Mouse (Mus musculus) neural tube, embryonic 13.5 days (tissue): ENCODE measurements around the gene Tctn1. TPM values are rescaled to one million over a fixed set of nuclear protein-coding genes. Genes with fewer than 3 reads are reported as not detected.
A peak's percentile ranks its signal among the peaks of the same experiment; 100 is the strongest.

ENCODE experiments used
- ATAC-seq: fragments of 200-750 bp; cut with Nextera tagmentation; 2 replicates; pipeline ENCODE4 v1.8.0; 2017; ENCODE audit warnings: low read depth, mild to moderate bottlenecking, moderate TSS enrichment, moderate library complexity
- H3K27ac ChIP-seq: fragments of 300-500 bp; sonication (generic); replicated peaks from 2 replicates; pipeline ENCODE4 v1.5.1; 2015; ENCODE audit warnings: moderate library complexity, mild to moderate bottlenecking, inconsistent platforms
- H3K27me3 ChIP-seq: fragments of 300-500 bp; sonication (generic); 2 replicates; pipeline ENCODE4 v1.6.1; 2015; ENCODE audit warnings: mild to moderate bottlenecking, inconsistent platforms
- H3K36me3 ChIP-seq: fragments of 300-500 bp; sonication (generic); 2 replicates; pipeline ENCODE4 v1.6.1; 2015; ENCODE audit warnings: mild to moderate bottlenecking, inconsistent platforms
- H3K4me1 ChIP-seq: fragments of 300-500 bp; sonication (generic); replicated peaks from 2 replicates; pipeline ENCODE4 v1.6.1; 2015; ENCODE audit warnings: inconsistent platforms
- H3K4me2 ChIP-seq: fragments of 300-500 bp; sonication (generic); 2 replicates; pipeline ENCODE4 v1.6.1; 2015; ENCODE audit warnings: inconsistent platforms, mild to moderate bottlenecking, moderate library complexity
- H3K4me3 ChIP-seq: fragments of 300-500 bp; sonication (generic); 2 replicates; pipeline ENCODE4 v1.5.1; 2015; ENCODE audit warnings: mild to moderate bottlenecking, inconsistent platforms
- H3K9ac ChIP-seq: fragments of 300-500 bp; sonication (generic); 2 replicates; pipeline ENCODE4 v1.6.1; 2015; ENCODE audit warnings: moderate library complexity, mild to moderate bottlenecking, inconsistent platforms
- H3K9me3 ChIP-seq: fragments of 300-500 bp; sonication (generic); 2 replicates; pipeline ENCODE4 v1.6.1; 2016; ENCODE audit warnings: inconsistent platforms
- WGBS: fragments of 180-500 bp; shearing (Covaris S2); methylation state at CpG from one replicate; pipeline ENCODE4 v1.1.7; 2015; 5-methylcytosine and 5-hydroxymethylcytosine counted together
- polyA plus RNA-seq: library from polyadenylated mRNA; unstranded; fragments of >200 nt; fragmentation: Nextera tagmentation; extraction: Ambion mirVana; gene quantifications from 2 replicates; pipeline ENCODE4 v1.2.1, GENCODE M21; 2015

Tctn1 gene
- 4.1 and 4.8 TPM in 2 replicates for polyA plus RNA-seq

DNA sequence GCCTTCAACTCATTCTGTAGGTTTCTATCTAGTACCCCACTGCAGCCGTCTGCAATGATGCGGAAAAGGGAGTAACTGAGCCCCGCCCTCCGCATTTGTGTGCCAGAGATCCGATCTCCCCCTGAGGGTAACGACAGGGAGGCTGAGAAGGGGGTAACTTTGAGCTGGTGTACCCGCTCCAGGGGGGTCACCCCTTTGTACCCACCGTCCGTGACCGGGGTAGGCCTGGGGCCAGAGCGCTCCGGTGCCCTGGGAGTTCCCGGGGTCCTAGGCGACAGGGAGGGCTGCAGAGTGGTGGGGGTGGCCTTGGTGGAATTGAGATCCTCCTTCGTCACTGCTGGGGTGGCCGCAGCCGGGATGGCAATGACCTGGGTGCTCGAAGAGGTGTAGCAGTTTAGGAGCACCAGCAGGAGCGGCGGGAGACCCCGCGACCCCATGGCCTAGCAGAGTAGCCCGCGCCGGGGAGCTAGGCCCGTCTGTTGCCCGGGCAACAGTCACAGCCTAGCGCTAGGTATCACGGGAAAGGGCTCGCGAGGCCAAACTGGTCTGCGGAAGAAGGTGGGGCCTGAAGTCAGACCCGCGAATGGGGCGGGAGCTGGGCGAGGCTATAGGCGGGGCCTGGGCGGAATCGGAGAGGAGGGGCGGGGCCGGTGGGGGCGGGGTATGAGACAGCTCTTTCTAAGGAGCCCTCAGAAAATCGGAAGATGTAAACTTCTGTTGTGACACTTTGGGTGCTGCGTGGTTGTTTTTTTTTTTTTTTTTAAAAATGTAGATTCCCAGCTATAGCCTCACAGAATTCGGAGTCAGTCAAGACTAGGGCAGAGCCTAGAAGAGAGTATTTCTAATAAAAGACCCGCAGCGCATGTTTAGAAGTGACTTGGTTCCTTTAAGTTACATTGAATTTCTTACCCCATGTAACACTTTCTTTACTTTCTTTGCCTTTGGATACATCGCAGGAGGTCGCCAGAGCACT is at the start of gene Tctn1:
Gene Tctn1 (minus strand): TSS at position 528 of the 973 bp plus-strand sequence.
- H3K9ac ChIP-seq, result peak within 1 kb of the TSS; percentile 92
- peak within 1 kb of the TSS; percentile 74 for H3K27ac ChIP-seq
- H3K27me3 ChIP-seq, result no peaks in the 10 kb centered on the region
- H3K4me3 ChIP-seq, result peak within 1 kb of the TSS; percentile 87
- peak within 1 kb of the TSS; percentile 77 for H3K4me2 ChIP-seq
- peaks cover 15% of the 10 kb centered on the region for H3K36me3 ChIP-seq
- 2% methylated on average over 49 of the region's 49 CpGs for WGBS
- peaks cover 35% of the 10 kb centered on the region for H3K4me1 ChIP-seq
- no peaks in the 10 kb centered on the region for H3K9me3 ChIP-seq
- peak; percentile 99 for ATAC-seq

DNA sequence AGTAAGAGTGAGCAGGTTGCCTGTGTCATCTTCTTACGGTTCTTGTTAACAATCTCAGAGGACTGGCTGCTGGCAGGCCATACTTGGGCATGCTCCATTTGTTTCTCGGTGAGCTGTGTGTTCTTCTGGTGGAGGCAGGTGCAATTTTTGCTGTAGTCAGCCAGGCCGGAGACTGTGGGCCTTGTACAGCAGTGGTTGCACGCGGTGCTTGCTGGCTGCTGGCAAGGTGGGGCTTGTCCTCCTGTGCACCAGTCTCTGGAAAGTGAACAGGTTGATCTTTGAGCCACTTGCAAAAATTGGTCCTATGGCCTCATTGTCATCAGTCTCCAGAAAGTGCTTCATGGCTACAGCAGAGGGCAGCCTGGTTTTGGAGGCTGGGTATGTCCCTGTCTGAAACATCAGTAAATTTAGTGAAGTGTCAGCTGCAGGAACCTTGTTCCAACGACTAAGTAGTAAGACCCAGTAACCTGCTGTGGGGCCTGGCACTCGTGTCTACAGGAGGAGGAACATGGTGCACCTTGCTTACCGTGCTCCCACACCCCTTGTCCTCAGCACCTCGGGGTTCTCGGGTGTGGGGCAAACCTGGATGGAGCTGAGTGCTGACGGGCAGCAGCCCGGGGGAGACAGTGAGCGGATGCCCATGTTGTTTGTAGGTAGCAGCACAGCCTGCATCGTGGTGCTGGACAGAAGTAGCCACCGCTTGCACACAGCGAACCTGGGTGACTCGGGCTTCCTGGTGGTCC is 48.9 kb upstream of the Tctn1 start:
- Histone ChIP-seq H3K9ac (no peak overlapping the region), H3K27me3 (no peaks in the 10 kb centered on the region), H3K4me1 (peaks cover 5% of the 10 kb centered on the region; the same call in 1 of the 2 replicates), H3K9me3 (no peaks in the 10 kb centered on the region), H3K36me3 (peaks cover 70% of the 10 kb centered on the region), H3K4me3 (no peak overlapping the region), H3K27ac (no peak overlapping the region), H3K4me2 (no peak overlapping the region)
- no peak for ATAC-seq
- 91% methylated on average over 17 of the region's 17 CpGs for WGBS

DNA sequence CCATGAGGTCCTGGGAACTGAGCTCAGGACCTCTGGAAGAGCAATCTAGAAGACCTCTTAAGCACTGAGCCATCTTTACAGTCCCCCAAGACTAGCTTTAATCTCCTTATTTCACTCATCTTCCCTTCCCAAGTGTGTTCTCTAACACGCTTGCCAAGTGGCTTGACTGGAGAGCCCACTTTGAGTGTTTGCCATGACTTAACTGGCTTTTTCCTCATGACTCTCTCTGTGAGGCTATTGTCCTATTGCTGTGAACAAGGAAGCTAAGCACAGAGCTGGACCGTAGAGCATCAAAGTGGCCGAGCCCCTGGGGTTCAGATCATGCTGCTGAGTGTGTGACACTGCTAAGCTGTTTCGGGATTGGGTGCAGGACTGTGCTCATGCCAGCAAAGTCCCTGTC is 48.1 kb upstream of the Tctn1 start:
- Histone ChIP-seq H3K36me3 (peaks cover 70% of the 10 kb centered on the region), H3K4me1 (peaks cover 5% of the 10 kb centered on the region; the same call in 1 of the 2 replicates)
- ATAC-seq, result no peak

DNA sequence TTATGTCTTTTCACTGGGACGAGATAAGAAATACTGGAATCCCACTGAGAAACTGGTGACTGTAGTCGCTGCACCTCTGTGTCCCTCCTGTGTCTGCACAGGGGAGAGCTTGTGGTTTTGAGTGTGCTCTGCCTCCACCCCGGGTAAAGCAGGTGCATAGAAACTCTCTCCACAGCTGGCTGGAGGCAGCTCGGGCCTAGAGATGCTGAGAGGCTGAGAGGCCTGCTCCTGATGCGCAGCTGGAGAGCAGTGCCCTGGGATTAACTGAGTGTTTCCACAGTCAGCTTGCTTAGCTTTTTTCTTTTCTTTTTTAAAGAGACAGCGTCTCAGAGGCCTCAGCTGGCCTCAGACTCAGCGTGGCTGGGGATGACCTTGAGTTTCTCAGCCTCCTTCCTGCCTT is 47.4 kb upstream of the Tctn1 start:
- Histone ChIP-seq H3K27me3 (no peaks in the 10 kb centered on the region), H3K4me2 (no peak overlapping the region), H3K4me3 (no peak overlapping the region), H3K27ac (no peak overlapping the region), H3K4me1 (peaks cover 5% of the 10 kb centered on the region; the same call in 1 of the 2 replicates), H3K9ac (no peak overlapping the region), H3K36me3 (peaks cover 65% of the 10 kb centered on the region), H3K9me3 (no peaks in the 10 kb centered on the region)
- 72% methylated on average over 7 of the region's 7 CpGs for WGBS
- ATAC-seq, result no peak

More for the DNA sequence above, 48.1 kb upstream of the Tctn1 start:
- H3K27ac ChIP-seq, result no peak overlapping the region
- H3K27me3 ChIP-seq, result no peaks in the 10 kb centered on the region
- H3K4me2 ChIP-seq, result no peak overlapping the region
- no peak overlapping the region for H3K9ac ChIP-seq
- no peak overlapping the region for H3K4me3 ChIP-seq
- WGBS, result 86% methylated on average over 4 of the region's 4 CpGs
- H3K9me3 ChIP-seq, result no peaks in the 10 kb centered on the region

DNA sequence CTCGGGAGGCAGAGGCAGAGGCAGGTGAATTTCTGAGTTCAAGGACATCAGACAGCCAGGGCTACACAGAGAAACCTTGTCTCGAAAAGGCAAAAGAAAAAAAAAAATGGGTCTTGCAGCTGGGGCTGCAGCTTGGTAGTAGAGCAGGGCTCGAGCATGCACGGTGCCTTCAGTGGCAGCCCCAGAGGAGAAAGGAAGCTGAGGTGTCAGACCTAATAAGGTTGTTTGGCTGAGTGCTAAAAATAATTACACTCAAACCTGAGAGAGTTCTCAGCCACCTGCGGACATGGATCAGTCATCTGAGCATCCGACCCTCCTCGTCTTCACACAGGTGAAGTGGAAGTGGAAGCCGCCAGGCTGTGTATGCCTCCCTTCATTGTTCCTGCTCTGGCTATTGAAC is 46.4 kb upstream of the Tctn1 start:
- no peaks in the 10 kb centered on the region for H3K9me3 ChIP-seq
- H3K4me1 ChIP-seq, result peaks cover 5% of the 10 kb centered on the region; the same call in 1 of the 2 replicates
- H3K36me3 ChIP-seq, result peaks cover 63% of the 10 kb centered on the region
- no peak for ATAC-seq
- H3K4me2 ChIP-seq, result no peak overlapping the region
- H3K9ac ChIP-seq, result no peak overlapping the region
- no peak overlapping the region for H3K4me3 ChIP-seq
- WGBS, result 86% methylated on average over 8 of the region's 8 CpGs
- no peak overlapping the region for H3K27ac ChIP-seq
- no peaks in the 10 kb centered on the region for H3K27me3 ChIP-seq

DNA sequence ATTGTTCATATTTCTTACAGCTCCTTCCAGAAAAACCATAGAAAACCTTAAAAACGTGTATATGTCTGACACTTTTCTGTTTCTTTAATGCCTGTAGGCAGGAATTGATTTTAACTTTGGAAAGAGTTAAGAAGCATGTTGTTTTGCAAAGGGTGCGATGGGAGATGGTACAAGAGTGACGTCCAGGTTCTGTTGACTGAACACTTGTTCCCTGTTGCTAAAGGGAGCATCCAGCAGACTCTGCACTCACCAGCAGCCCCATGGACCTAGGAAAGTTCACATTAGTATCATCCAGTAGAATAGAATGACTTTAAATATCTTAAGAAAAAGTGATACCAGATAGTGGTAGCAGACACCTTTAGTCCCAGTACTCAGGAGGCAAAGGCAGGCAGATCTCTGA is 42.3 kb upstream of the Tctn1 start:
- ATAC-seq, result no peak

DNA sequence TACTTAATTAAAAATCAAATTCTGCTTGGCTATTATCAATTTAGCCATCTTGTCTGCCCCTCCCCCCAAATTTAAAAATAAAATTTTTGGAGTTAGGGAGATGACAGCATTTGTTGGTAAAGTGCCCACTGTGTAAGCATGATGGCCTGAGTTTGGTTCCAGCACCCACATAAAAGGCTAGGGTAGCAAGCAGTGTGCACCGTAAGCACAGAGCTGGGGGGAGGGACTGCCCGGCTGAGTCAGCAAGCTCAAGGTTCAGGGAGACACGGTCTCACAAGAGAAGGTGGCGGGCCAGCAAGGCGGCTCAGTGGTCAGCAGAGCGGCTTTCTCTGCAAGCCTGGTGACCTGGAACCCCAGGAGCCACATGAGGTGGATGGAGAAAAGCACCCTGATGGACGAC is 41.2 kb upstream of the Tctn1 start:
- WGBS, result 89% methylated on average over 7 of the region's 7 CpGs
- Histone ChIP-seq H3K4me3 (no peak overlapping the region), H3K27me3 (no peaks in the 10 kb centered on the region), H3K4me2 (no peak overlapping the region), H3K9me3 (no peaks in the 10 kb centered on the region), H3K36me3 (peaks cover 18% of the 10 kb centered on the region), H3K27ac (no peak overlapping the region), H3K9ac (no peak overlapping the region), H3K4me1 (peaks cover 29% of the 10 kb centered on the region)
- ATAC-seq, result no peak

More for the DNA sequence above, 42.3 kb upstream of the Tctn1 start:
- no peaks in the 10 kb centered on the region for H3K27me3 ChIP-seq
- no peaks in the 10 kb centered on the region for H3K9me3 ChIP-seq
- H3K4me1 ChIP-seq, result peaks cover 28% of the 10 kb centered on the region
- H3K36me3 ChIP-seq, result peaks cover 28% of the 10 kb centered on the region
- 89% methylated on average over 3 of the region's 3 CpGs for WGBS
- H3K9ac ChIP-seq, result no peak overlapping the region
- H3K4me3 ChIP-seq, result no peak overlapping the region
- H3K4me2 ChIP-seq, result no peak overlapping the region
- H3K27ac ChIP-seq, result no peak overlapping the region

DNA sequence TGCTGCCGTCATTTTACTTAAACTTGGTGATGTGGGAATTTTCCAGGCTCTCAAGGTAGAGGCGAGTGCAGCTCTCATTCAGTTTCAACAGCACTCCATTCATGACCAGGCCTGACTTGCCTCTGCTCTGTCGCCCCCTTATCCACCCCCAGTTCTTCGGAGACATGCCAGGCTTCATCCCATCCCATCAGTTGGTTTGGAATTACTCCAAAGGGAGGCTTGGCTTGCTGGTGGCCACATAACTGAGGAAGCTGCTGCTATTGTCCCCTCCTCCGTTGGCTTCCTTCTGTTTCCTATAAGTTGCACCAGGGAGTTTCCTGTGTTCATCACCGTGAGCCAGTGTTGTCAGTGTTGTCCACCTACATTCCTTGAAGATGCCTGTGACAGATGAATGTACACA is 40.3 kb upstream of the Tctn1 start:
- 82% methylated on average over 6 of the region's 6 CpGs for WGBS
- Histone ChIP-seq H3K4me3 (no peak overlapping the region), H3K36me3 (peaks cover 15% of the 10 kb centered on the region), H3K27ac (no peak overlapping the region), H3K27me3 (no peaks in the 10 kb centered on the region), H3K4me1 (peaks cover 36% of the 10 kb centered on the region), H3K9ac (no peak overlapping the region), H3K9me3 (no peaks in the 10 kb centered on the region), H3K4me2 (no peak overlapping the region)
- ATAC-seq, result no peak

DNA sequence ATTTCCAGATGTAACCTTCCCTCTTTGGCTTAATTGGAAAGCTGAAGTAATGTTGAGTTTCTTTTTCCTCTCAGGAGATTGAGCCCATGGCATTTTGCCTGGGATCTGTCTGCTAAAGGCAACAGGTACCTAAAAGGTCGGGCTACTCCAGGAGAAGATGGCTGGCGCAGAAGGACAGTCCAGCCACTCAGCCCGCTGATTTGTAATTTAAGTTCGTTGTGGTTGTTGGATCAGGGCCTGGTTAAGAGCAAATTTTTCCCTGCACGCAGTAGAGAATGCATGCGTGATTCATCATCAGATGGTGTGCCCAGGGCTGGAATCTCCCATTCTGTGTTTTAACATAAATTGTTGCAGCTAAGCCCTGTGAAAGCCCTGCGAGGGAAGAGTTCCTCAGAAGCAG is 39.7 kb upstream of the Tctn1 start:
- no peaks in the 10 kb centered on the region for H3K27me3 ChIP-seq
- no peak overlapping the region for H3K9ac ChIP-seq
- peaks cover 36% of the 10 kb centered on the region for H3K4me1 ChIP-seq
- no peak overlapping the region for H3K4me2 ChIP-seq
- H3K9me3 ChIP-seq, result no peaks in the 10 kb centered on the region
- H3K27ac ChIP-seq, result no peak overlapping the region
- 90% methylated on average over 7 of the region's 7 CpGs for WGBS
- peaks cover 12% of the 10 kb centered on the region for H3K36me3 ChIP-seq
- no peak overlapping the region for H3K4me3 ChIP-seq
- no peak for ATAC-seq

DNA sequence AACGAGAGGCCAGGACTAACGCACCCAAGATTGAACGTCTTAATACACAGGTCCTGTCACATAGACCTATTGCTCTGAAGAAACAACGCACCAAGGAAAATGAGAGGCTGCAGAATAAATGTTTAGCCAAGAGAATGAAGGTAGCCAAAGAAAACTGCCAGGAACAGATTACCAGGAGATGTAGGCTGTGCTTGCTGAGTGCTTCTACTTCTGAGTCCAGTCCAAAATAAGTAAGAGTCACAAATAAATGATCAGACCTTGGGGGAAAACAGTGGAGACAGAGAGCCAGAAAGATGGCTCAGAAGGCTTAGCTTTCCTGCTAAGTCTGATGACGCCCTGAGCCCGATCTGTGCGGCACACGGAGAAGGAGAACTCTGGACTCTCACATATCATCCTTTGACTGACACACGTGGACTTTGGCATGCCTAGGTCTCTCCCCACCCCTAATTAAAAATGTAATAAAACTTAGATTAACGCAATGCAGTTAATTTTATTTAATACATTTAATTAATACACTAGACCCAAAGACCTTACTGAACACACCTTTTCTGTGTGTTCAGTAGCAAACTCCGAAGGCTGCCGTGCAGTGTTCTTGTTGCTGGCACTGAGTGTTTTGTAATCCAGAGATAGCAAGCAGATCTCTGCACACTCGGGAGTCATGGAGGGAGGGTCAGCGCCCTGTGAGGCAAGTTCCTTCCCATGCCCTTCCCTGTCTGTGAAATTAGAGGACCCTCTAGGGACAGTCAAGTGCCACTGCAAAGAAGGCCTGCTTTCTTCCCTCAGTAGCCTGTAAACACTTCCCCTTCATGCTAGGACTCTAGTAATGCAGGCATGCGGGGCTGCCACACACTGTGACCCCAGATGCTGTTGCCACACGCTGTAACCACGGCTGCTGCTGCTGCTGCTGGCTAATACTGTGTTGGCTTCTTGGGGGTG is 38.8 kb upstream of the Tctn1 start:
- H3K36me3 ChIP-seq, result peaks cover 3% of the 10 kb centered on the region; the same call in 1 of the 2 replicates
- H3K9ac ChIP-seq, result no peak overlapping the region; the same call in 1 of the 2 replicates
- no peak overlapping the region for H3K4me2 ChIP-seq
- H3K27me3 ChIP-seq, result no peaks in the 10 kb centered on the region
- no peak overlapping the region for H3K4me3 ChIP-seq
- H3K27ac ChIP-seq, result peak overlapping the region; percentile 64
- H3K9me3 ChIP-seq, result no peaks in the 10 kb centered on the region
- 79% methylated on average over 17 of the region's 17 CpGs for WGBS
- no peak for ATAC-seq
- H3K4me1 ChIP-seq, result peaks cover 44% of the 10 kb centered on the region

DNA sequence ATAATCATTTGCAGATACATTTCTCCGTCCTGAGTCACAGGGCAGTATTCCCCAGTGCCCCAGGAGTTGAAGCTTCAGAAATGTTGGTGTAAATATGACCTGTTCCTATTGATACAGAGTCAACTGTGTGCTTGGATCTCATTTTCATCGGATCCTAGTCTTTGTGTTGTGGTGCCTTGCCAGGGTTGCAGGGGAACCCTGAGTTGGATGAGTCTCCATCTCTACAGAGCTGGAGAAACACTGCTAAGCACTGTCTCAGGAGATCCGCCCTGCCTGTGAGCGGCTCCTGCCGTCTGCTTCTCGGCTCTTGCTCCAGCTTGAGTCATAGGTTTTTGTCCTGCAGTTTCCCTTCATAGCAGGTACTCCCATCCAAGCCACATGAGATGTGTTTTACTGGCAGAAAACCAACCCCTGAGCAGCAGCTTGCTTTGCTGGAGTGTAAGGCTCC is 35.8 kb upstream of the Tctn1 start:
- Histone ChIP-seq H3K9me3 (no peaks in the 10 kb centered on the region), H3K4me1 (peaks cover 49% of the 10 kb centered on the region), H3K9ac (no peak overlapping the region), H3K4me3 (no peak overlapping the region), H3K36me3 (no peaks in the 10 kb centered on the region), H3K4me2 (no peak overlapping the region), H3K27me3 (no peaks in the 10 kb centered on the region), H3K27ac (no peak overlapping the region)
- WGBS, result 89% methylated on average over 6 of the region's 6 CpGs
- no peak for ATAC-seq
